Mouse (Mus musculus) neural tube, embryonic 10.5 days (tissue): ENCODE measurements around the gene Abhd2.

ENCODE experiments used
- DNase-seq: peaks from one replicate; pipeline ENCODE4 v3.0.0-alpha.2; 2017; ENCODE audit warnings: low spot score; ENCODE audit errors: extremely low spot score

The Abhd2 gene

GRCm38 (mm10) chr7:79318110-79318801 lies 45.3 kb downstream of the Abhd2 start:
- DNase-seq, result no peak

DNA sequence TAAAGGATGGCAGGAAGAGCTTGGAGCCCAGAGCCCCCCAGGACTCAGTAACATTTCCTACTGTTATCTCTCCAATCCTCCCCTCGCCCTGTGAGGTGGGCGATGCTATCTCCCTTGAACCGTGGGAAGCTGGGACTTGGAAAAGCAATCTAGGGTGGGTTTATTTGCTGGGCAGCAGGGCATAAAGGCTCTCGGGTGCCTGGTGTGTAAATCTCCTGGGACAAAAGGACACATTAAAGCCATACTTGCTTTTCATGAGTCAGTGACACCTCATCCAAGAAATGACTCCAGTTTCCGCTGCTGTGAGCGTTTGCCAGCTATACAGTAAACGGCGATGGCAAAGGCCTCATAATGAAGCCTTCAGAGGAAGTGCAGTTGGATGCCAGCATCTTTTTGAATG lies 50.9 kb downstream of the Abhd2 start:
- DNase-seq, result no peak

DNA sequence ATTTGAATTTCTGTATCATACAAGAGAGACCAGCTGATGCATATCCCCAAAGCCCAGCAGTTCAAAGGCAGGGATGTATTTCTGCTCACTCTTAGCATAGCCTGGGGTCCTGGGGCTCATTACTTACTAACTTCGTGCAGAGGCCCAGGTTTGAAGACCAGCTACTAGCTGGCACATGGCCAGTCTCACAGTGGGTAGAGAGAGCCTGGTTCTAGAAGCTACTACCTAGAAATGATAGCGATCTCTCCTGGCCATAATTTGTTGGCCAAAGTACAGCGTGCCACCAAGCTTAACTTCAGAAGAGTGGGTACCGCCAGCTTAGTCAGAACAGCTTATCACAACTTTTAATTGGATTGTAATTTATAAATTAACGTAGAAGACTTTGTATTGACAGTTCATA lies 55.8 kb downstream of the Abhd2 start:
- no peak for DNase-seq

- DNase-seq, result no peak
These were observed 58.2 kb downstream of the Abhd2 start for GRCm38 (mm10) chr7:79331197-79331596.

- no peak for DNase-seq
These were observed 60.4 kb downstream of the Abhd2 start for GRCm38 (mm10) chr7:79333419-79333818.

- DNase-seq, result no peak
These were observed 63.4 kb downstream of the Abhd2 start for GRCm38 (mm10) chr7:79336362-79336910.

GRCm38 (mm10) chr7:79345902-79346301 lies 72.9 kb downstream of the Abhd2 start:
- DNase-seq, result peak; percentile 34

GRCm38 (mm10) chr7:79346555-79347075 lies 73.6 kb downstream of the Abhd2 start:
- no peak for DNase-seq

DNA sequence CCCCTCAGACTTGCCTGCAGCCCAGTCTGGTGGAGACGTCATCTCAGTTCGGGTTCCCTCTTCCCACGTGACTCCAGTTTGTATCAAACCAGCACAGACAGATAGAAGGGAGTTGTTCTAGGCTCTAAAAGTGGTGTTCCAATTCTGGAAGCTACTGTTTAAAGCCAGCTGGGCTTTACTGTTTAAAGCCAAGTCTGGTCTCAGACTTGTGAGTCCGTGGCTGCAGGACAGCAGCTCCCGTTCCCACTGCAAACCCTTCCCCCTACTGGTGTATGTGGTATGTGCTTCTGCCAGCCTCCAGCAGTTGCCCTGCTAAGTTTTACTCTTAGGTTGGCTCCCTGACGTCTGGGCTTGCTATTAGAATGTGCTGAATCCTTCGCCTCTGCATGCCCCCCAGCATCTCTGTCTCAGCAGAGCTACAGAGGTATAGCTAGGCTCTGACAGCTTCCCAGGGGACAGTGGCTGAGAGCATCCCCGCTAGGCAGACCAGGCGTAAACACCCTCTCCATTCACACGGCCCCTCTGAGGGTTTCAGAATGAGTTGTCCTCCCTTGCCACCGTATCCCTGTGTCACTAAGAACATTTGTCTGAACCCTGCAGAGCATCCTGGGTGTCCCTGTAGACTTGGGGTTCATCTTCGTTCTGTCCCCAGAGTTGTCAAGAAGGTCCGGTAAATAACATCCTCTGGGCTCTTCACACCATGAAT lies 74.3 kb downstream of the Abhd2 start:
- DNase-seq, result no peak

- no peak for DNase-seq
These were observed 75.8 kb downstream of the Abhd2 start for GRCm38 (mm10) chr7:79348816-79349215.

- DNase-seq, result peak; percentile 72
These were observed 76.9 kb downstream of the Abhd2 start for GRCm38 (mm10) chr7:79349738-79350386.

DNA sequence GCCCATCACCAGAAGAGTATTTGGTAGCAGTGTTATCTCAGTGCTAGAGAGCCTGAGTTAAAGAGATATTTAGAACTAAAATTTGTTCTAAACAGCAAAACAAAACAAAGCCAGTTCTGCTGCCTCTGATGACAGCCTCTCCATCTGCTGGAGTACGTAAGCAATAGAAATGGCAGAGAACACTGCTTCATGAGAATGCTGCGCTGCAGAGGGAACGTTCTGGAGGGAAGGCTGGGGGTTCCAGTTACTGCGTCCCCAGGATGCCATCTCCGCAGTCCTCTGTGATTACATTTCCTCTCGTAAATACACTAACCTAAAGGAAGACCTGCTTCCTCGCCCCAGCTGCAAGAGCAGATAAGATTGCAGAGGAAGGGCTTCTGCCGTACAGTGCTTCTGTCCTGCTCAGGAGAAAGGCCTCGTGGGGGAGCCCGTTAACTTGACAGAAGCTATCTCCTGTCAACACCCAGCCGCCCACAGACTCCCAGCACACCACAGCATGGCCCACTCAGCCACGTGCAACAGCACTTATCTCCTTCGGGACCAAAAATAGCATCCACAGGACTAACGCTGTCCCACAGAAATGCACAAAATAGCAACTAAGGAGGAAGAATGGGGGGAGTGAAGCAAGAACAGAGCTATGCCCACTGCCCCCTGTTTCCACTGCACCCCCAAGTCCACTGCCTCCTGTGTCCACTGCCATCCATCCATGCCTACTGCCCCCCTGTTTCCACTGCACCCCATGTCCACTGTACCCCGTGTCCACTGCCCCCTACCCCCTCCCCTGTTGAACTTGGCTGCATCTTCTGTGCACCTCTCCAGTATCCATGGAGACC lies 85.6 kb downstream of the Abhd2 start:
- DNase-seq, result no peak

GRCm38 (mm10) chr7:79359183-79359435 lies 86.1 kb downstream of the Abhd2 start:
- no peak for DNase-seq

GRCm38 (mm10) chr7:79360056-79360455 lies 87.1 kb downstream of the Abhd2 start:
- no peak for DNase-seq

- no peak for DNase-seq
These were observed 89.2 kb downstream of the Abhd2 start for GRCm38 (mm10) chr7:79362208-79362607.

DNA sequence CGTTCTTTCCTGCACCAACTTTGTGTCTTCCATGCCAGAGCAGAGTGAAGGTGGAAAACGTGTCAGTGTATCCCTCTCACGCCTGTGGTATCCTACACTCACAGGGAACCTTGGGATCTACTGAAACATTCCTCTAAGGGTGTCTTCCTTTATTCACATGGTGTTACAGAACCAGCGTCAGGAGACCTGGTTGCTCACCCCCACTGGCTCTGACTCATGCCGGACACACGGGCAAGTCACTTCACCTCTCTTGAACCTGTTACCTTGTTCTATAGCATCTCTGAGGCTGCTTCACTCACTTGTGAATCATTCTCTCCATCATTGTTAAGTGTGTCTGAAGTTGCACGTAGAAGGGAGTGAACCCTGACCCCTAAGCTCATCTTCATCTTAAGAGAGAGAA lies 89.8 kb downstream of the Abhd2 start:
- DNase-seq, result no peak

GRCm38 (mm10) chr7:79363370-79364043 lies 90.5 kb downstream of the Abhd2 start:
- DNase-seq, result no peak

- no peak for DNase-seq
These were observed 95.7 kb downstream of the Abhd2 start for GRCm38 (mm10) chr7:79368664-79369063.

DNA sequence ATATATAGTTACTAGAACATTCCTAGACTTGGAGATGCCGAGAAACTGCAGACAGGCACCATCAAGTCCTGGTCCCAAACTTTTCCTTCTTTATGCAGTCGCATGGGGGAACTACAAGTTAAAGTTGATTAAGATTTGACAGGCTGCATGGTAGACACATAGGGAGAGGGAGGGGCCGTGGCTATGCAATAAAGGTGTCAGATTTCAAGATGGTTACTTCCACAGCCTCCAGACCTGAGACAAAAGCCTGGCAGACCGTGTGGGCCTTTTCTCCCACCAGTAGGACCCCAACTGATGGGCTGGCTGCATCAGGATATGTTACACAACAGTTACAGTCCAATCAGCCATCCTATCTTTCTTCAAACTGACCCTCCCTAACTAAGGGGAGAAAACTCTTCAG lies 96.4 kb downstream of the Abhd2 start:
- no peak for DNase-seq

- DNase-seq, result peak; percentile 81
These were observed 98.4 kb downstream of the Abhd2 start for GRCm38 (mm10) chr7:79371321-79371879.

- DNase-seq, result no peak
These were observed 101.0 kb downstream of the Abhd2 start for GRCm38 (mm10) chr7:79374017-79374416.
